Mouse (Mus musculus) right cerebral cortex, postnatal 14 days (tissue): Measurements from ENCODE around the gene 2410137M14Rik.
"Not testable (repeated sequence)": the region's sequence is repeated elsewhere in the genome, so short reads cannot be mapped to it uniquely, and the experiment has no call there.

Source experiments
- DNase-seq: peaks from one replicate; pipeline ENCODE4 v3.0.0; 2022

2410137M14Rik gene

GRCm38 (mm10) chr17:36993770-36994325 lies 12.8 kb upstream of the 2410137M14Rik start:
- DNase-seq = no peak

- no peak for DNase-seq
Measured at GRCm38 (mm10) chr17:36992336-36993104, 11.5 kb upstream of the 2410137M14Rik start.

GRCm38 (mm10) chr17:36990630-36991029 lies 9.6 kb upstream of the 2410137M14Rik start:
- DNase-seq = not testable (repeated sequence)

GRCm38 (mm10) chr17:36989437-36989836 lies 8.4 kb upstream of the 2410137M14Rik start, which contains the start of gene H2-M5:
Gene H2-M5 (minus strand): TSS chr17:36989537.
- DNase-seq = no peak

- no peak for DNase-seq
Measured at GRCm38 (mm10) chr17:36988475-36988874, 7.4 kb upstream of the 2410137M14Rik start.

- no peak for DNase-seq
Measured at GRCm38 (mm10) chr17:36982253-36983155, 1.5 kb upstream of the 2410137M14Rik start.

GRCm38 (mm10) chr17:36981845-36982244 lies 808 bp upstream of the 2410137M14Rik start:
- DNase-seq = no peak

- DNase-seq = no peak
Measured at GRCm38 (mm10) chr17:36973271-36973787, 7.7 kb downstream of the 2410137M14Rik start.

GRCm38 (mm10) chr17:36972791-36973190 lies 8.2 kb downstream of the 2410137M14Rik start:
- no peak for DNase-seq

- no peak for DNase-seq
Measured at GRCm38 (mm10) chr17:36971172-36971850, 9.7 kb downstream of the 2410137M14Rik start.

- DNase-seq = no peak
Measured at GRCm38 (mm10) chr17:36970316-36970890, 10.6 kb downstream of the 2410137M14Rik start.

- DNase-seq = no peak
Measured at GRCm38 (mm10) chr17:36966875-36967274, 14.2 kb downstream of the 2410137M14Rik start.

GRCm38 (mm10) chr17:36961125-36961524 lies 19.9 kb downstream of the 2410137M14Rik start:
- no peak for DNase-seq

- no peak for DNase-seq
Measured at GRCm38 (mm10) chr17:36958884-36959283, 22.2 kb downstream of the 2410137M14Rik start.

- peak; percentile 92 for DNase-seq
Measured at GRCm38 (mm10) chr17:36957999-36958743, 22.9 kb downstream of the 2410137M14Rik start, which contains the start of the genes Znrd1 and Znrd1as. Gene Znrd1 (minus strand): TSS chr17:36958559. Gene Znrd1as (plus strand): TSS chr17:36958592.

- no peak for DNase-seq
Measured at GRCm38 (mm10) chr17:36953062-36953461, 28.0 kb downstream of the 2410137M14Rik start.

- no peak for DNase-seq
Measured at GRCm38 (mm10) chr17:36952631-36953030, 28.4 kb downstream of the 2410137M14Rik start.

GRCm38 (mm10) chr17:36950981-36951947 lies 29.8 kb downstream of the 2410137M14Rik start, which contains the start of gene Ppp1r11:
Gene Ppp1r11 (minus strand): TSS chr17:36951741.
- DNase-seq = peak; percentile 94

GRCm38 (mm10) chr17:36949265-36949664 lies 31.8 kb downstream of the 2410137M14Rik start:
- DNase-seq = no peak

- DNase-seq = no peak
Measured at GRCm38 (mm10) chr17:36948286-36948685, 32.8 kb downstream of the 2410137M14Rik start.
